Mouse (Mus musculus) cerebellum, adult 2 months (tissue): ENCODE data around the gene B230104I21Rik.

Experiments used
- CTCF ChIP-seq: fragments of 200-500 bp; IDR thresholded peaks from 2 replicates; pipeline ENCODE4 v1.5.1; 2011; ENCODE audit warnings: low read depth, mild to moderate bottlenecking, control low read depth, low read length, moderate library complexity, borderline replicate concordance; ENCODE audit not compliant: insufficient read depth
- POLR2A ChIP-seq: fragments of 200-500 bp; IDR thresholded peaks from 2 replicates; pipeline ENCODE4 v1.6.1; 2011; ENCODE audit warnings: low read length, control low read depth, borderline replicate concordance; ENCODE audit not compliant: insufficient read depth

DNA sequence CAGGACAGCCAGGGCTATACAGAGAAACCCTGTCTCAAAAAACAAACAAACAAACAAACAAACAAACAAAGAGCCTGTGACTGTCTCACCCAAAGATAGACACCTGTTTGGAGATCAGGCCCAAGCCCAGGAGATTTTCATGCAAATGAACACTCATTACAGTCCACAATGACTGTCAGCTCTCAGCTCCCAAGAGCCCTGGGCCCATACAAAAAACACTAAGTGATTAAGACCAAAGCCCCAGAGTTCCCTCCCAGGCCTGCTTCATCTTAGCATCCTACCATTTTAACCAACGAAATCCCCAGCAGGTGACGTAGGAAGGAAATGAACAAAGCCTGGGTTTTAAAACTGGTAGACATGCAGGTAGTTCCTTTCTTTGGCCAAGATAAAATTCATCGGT is 24.9 kb downstream of the B230104I21Rik start:
- TF ChIP-seq POLR2A, result no peak
- no peak for TF ChIP-seq CTCF
